Mouse (Mus musculus): ENCODE data around the gene Sytl5.

Gene Sytl5

DNA sequence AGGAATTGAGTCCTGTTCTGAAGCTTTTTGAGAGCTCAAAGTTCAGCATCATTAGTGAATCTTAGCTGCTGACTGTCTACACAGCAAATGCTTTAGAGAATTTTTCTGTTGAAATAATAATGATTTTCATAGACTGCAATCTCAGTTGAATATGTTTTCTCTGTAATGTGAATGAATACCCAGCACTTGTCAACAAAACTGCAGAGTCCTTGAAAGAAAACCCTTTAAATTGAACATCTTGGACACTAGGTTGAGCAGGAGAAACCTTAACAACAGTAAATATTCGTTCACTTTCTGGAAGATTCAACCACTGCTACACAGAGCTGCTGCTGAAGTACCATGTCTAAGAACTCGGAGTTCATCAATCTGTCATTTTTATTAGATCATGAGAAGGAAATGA is at the start of gene Sytl5:
Sytl5 (plus strand) TSS at position 301 of the 400 bp plus-strand sequence.
- no peak for DNase-seq (ENCODE audit: low spot score)

DNA sequence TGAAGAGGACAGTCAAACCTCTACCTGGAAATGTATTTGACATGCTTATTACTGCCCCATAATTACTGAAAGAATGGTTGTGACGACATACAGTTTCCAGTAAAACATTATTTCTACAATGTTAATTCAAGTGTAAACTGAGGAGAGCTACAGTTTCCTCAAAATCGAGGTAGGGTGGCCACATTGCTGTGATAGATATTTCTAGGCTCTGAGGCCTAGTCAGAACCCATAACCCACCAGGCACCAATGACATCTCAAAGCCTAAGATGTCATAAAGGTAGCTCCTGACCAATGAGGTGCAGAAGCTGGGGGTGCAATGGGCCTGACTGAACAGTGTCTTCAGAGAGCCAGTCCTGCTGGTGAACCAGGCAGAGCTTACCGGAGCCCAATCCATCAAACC is 38.8 kb upstream of the Sytl5 start, which contains the start of gene Hypm:
Hypm (plus strand) TSS at position 301 of the 400 bp plus-strand sequence.
- no peak for DNase-seq (ENCODE audit: low spot score)

DNA sequence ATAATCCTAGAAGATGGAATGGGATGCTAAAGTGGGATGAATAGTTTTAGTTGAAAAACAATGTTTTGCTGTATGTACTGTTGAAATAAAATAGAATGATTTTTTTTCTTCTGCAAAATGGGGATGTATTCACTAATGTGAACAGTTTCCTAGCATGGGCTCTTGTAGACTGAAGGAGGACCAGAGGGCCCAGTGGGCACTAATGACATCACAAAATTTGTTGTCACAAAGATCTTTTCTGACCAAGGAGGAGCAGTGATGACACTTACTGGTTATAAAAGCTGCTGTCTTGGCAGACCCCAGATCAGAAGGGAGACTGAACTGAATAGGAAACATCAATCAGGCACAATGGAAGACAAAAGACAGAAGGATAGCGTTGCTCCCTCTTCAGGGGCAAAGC is 36.0 kb upstream of the Sytl5 start, which contains the start of gene H2al3:
H2al3 (plus strand) TSS at position 301 of the 400 bp plus-strand sequence.
- DNase-seq (ENCODE audit: low spot score): no peak

DNA sequence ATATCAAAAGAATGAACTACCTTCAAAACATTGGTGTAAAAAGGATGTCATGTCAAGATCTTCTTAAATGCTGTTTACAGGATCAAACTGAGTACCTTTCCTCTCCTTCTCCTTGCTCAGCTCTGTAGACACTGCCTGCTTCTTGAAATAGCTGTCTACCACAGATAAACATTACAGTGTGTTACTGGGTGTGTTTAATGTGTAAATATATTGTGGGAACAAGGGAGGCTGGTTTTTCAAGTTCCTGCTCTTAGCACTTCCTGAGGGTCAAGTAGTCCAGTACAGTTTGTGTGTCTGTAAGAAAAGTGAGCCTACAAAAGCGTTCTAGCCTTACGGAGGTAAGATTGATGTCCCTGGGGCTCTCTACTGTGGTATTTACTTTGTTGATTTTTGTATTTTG is 23.6 kb upstream of the Sytl5 start:
- DNase-seq (ENCODE audit: low spot score): no peak

DNA sequence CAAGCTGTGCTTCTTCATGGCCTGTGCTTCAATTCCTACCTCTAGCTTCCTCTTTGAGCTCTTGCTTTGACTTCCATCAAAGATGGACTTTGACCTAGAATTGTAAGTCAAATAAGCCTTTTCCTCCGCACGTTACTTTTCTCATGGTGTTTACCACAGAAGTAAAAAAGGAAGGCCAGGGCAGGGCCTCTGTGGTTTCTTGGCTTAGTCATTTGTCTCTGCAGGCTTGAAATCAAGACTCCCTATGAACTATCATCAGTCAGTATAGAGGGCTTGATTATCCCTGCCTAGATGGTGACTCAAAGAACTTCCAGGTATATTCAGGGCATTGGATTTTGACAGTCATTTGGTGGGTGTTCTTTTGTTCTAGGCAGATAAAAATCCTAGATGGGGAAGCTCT is 9.9 kb upstream of the Sytl5 start:
- no peak for DNase-seq (ENCODE audit: low spot score)

DNA sequence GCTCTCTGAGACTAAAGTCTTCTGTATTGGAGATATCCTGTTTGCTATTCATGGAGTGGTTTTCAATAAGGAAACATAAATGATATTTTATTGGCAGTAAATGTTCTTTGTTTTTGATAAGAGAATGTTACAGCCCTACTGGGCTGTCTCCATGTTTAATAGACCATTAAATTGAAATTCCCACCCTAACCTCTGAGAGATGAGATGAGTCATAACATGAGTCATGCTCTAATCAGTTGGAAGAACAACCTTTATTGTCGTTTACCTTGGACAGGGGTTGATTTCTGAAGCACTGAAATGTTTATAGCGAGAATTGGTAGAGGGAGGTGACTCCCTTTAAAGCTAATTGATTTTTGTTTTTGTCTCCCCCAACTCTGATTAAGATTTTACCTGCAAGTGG is 24.1 kb downstream of the Sytl5 start:
- no peak for DNase-seq (ENCODE audit: low spot score)

DNA sequence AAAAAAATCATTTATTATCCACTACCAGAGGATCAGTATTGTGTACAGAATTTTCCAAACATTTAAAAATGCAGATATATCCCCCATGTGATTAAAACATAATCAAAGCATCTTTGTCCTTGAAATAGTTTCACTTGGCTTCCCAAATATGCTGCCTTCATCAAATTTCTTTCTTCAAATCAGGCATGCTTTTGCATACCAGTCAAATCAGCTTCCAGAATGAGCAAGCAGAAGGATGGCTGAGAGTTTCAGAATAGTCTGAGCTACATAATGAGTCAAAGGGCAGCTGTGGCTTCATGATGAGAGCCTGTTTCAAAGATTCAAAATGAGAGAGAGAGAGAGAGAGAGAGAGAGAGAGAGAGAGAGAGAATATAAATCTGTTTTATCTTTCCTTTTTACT is 48.4 kb downstream of the Sytl5 start:
- DNase-seq (ENCODE audit: low spot score): no peak

DNA sequence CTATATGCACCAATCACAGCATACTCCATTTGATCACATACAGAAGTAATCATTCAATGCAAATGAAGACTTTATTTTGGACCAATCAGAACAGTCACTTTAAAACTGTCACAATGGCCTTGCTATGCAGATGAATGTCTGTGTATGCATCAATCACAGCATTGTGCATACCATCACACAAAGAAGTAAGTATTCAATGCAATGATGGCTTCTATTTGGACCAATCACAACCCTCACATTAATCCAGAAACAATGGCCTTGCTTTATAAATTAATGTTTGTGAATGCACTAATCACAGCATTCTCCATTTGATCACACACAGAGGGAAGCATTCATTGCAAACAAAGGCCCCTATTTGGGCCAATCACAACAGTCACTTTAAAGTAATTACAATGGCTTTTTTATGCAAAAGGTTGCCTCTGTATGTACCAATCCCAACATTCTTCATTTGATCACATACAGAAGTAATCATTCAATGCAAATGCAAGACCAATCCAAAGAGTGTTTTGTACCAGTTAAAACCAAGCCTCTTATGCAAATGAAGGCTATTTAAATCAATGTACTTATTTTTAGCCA is 98.8 kb downstream of the Sytl5 start:
- no peak for DNase-seq (ENCODE audit: low spot score)

DNA sequence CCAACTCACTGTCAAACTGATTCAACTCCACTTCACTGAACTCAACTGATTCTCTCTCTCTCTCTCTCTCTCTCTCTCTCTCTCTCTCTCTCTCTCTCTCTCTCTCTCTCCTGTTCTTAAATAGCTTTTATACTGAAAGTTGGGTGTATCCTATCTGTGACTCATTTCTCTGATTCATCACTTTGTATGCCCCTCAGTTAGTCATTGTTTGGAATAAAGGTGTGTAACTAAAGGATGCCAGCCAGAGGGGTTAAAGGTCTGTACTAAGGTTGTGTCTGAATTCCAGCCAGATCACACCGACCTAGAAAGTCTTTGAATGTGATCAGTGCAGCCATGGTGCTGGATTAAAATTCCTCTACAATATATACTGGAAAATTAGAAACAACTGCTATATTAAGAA is 115.3 kb downstream of the Sytl5 start:
- no peak for DNase-seq (ENCODE audit: low spot score)

DNA sequence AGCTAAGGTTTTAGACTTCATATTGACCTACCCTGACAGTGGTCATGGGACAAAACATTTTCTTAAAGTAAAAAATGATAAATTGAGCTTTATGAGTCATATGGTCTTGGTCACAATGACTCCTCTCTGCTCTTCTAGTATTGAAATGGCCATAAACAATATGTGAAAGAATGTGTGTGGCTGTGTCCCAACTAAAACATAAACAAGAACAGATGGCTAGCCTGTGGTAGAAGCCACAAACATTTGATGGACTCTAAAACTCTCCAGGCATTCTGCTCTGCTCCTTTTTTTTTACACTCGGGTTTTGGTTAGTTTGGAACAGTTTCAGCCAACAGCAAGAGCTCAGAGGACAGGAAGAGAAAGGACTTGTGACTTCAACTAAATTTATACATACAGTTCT is 120.5 kb downstream of the Sytl5 start:
- DNase-seq (ENCODE audit: low spot score): no peak

DNA sequence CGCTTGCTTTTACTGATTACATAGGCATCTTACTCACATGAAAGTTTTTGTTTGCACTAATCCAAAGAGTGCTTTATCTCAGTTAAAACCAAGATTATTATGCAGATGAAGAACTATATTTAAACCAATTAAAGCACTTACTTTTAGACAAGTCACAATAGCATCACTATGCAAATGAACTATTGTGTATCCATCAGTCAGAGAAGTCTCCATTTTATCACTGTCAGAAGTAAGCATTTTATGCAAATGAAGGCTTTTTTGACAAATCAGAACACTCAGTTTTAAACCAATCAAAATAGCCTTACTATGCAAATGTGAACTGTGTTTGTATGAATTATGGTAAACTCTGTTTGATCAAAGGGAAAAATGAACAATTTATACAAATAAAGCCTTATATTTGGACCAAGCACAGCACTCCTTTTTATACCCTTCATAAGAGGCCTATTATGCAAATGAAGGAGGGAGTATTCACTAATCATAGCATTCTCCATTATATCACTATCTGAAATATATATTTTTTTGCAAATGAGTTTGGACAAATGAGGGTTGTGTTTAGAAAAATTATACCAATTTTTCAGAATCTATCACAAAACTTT is 122.4 kb downstream of the Sytl5 start:
- DNase-seq (ENCODE audit: low spot score): no peak

DNA sequence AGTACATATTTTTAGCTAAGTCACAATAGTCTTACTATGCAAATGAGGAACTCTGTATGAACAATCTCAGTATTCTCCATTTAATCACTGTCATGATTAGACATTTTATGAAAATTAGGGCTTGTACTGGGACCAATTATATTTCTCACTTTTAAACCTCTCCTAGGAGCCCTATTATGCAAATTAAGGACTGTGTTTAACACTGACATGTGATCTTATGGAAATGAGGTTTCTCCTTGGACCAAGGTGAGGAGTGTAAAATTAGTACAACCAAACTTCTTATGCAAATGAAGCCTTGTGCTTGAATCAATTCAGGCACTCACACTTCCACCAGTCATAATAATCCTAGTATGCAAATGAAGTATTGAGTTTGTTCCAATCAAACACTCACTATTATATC is 124.8 kb downstream of the Sytl5 start:
- DNase-seq (ENCODE audit: low spot score): no peak

DNA sequence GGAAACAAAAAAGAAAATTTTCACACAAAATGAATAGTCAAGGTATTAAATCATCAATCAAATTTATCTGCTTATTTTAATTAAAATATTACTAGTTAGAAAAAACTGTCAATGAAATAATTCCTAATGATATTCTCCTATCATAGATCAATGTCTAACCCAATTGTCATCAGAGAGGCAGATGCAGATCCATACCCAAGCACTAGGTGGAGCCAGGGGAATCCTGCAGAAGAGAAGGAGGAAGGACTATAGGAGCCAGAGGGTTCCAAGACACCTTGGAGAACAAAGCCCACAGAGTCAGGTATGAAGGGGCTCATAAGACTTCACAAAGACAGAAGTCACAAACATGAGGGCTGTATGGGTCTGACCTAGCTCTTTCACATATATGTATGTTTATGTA is 149.2 kb downstream of the Sytl5 start:
- no peak for DNase-seq (ENCODE audit: low spot score)

Data from layer of hippocampus, adult 9-10 months (tissue).